Mouse (Mus musculus) spleen, postnatal 36 days (tissue): ENCODE measurements around the gene Zfp799.

Source experiments
- DNase-seq, 2 experiments: peaks; one replicate each; pipeline ENCODE4 v3.0.0; 2022; ENCODE audit warnings: low spot score in 2 of 2, mixed read lengths in 1 of 2

Zfp799 gene

DNA sequence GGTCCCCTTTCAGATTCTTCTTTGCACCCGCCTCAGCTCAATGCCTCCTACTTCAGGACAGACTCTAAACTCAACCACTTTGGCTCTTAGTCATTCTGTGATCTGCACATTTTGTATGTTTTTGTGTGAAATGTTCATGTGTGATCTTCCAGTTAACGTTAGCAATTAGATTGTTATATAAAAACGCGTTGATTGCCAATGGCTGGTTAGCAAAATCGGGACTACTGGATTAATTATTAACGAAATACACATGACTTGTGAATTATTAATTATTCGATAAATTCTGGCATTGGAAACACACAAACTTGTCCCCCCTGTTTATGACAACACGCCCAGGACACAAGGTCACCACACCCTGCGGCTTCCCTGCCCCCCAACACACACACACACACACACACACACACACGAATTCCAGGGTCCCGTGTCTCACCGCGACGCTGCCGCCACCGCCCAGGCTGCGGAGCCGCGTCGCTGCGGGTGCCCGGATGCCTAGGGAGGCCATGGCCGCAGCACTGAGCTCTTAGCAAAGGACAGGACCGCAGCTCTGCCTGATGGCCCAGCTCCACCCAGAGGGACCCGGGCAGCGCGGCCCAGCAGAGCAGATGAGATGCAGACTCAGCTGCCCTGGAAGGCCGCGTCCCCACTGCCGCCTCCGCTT, 42.5 kb downstream of the Zfp799 start:
- DNase-seq = peak in 1 of 2 experiments; percentile 50

DNA sequence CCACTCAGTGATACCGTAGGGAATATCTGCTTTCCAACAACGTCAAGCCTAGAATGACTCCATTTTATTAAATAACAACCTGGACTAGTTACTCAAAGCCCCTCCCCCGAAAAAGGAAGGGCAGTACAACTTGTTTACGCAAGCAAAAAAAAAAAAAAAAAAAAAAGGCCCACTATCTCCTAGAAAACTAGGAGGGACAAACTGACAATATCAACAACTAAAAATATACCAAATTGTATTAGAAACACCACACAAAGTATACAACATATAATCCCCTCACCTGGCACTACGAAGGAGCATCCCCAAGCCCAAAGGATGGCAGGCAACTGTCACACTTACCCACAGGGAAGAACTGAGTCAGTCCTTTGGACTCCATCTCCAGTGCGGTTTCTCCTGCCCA, 43.1 kb downstream of the Zfp799 start:
- no peak for DNase-seq

DNA sequence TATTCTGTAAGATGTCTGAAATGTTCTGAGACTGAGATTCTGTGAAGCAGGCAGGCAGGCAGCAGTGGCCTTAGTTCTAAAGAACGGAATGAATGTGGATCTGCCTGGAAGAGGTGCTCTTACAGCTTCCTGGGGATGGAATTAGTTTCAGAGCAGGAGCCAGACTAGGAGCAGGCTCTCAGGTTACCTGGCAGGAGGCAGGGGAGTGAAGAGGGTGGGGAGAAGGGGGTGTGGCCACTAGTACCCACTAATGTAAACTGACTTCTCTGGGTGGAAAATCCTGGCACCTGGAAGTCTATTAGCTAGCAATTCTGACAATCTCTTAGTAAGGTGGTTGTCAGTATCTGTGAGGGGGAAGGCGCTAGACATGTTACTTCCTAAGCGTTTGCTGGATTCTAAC, 44.4 kb downstream of the Zfp799 start:
- DNase-seq = no peak

DNA sequence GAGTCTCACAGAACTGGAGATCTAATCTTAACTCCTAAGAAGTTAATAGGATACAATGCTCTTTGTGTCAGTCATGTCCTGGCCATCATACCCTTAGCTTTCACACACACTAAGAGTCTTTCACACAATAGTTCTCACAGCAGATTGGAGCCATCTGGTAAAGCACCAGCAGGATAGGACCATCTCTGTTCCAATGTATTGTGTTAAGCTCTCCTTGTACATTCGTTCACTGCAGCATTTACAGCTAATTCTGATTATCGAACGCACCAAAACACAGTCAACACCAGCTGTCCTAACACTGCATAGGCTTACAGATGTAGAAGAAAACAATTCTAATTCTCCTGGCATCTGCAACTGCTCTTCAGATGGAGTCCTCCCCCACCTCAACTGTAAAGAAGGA, 52.5 kb downstream of the Zfp799 start:
- DNase-seq = no peak

DNA sequence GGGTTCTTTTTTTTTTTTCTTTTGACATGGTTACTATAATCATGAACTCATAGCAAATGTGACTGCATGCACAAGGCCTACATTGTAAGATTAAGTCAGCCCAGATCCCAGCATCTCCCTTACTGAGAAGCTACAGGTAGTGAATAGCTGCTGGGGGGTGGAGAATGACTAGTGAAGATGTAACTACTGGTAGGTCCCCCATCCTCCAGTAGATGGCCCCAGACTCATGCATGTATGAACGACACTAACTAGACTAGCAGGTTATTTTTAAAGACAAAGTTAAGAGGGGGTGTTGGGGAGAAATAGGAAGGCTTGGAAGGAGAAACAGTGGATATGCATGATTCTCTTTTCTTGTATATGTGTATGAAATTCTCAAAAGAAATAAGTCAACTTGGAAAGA, 58.8 kb downstream of the Zfp799 start:
- DNase-seq = no peak

DNA sequence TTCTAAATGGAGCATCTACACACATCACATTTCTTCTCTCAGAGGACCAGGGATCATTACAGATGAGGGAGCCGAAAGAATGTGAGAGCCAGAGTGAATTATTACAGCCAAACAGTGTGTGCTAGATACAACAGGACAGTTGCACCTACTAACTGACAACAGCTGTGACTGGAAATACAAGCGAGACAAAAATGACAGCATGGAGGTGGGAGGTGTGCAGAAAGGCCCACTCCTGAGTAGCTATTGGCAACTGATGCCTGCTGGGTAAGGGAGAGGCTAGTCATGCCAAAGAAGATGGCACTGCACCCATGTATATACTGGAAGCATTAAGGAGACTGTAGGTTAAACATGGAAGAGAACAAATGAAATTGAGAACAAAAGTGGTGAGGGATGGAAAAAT, 63.6 kb downstream of the Zfp799 start:
- DNase-seq = no peak
